Mouse (Mus musculus) layer of hippocampus, postnatal 25 days (tissue): ENCODE measurements around the gene Hoxa6. TPM values are rescaled to one million over a fixed set of nuclear protein-coding genes. Genes with fewer than 3 reads are reported as not detected.

Experiments used
- microRNA-seq, 2 experiments: library from miRNA; unstranded; fragments of <30 nt; microRNA quantifications; one replicate each; pipeline ENCODE4 v1.2.0; 2021
- total RNA-seq, 2 experiments: library from RNA; stranded (reverse); gene quantifications; 2 replicates each; pipeline ENCODE4 v1.2.3; 2021

The Hoxa6 gene
- total RNA-seq, 2 experiments from 2014 or later, result not detected

Small RNAs within 50 kb of the gene (microRNA-seq; reads per million reads assigned to microRNA genes)
- gene Mir196b, result 1.2 to 17.1 reads per million in 2 experiments

Other genes with a start within 250 kb of the Hoxa6 start
- 10 to 100 TPM; 13.1 to 13.6 TPM for gene Skap2, start 196.2 kb downstream of the Hoxa6 start, total RNA-seq
- gene Hoxa1, start 50.4 kb downstream of the Hoxa6 start, total RNA-seq, result not detected
- gene Hoxa2, start 43.9 kb downstream of the Hoxa6 start, total RNA-seq, result not detected
- gene 5730596B20Rik, start 31.2 kb downstream of the Hoxa6 start, total RNA-seq, result not detected
- gene Hoxa4, start 17.0 kb downstream of the Hoxa6 start, total RNA-seq, result not detected
- not detected for gene Hoxa5, start 4.1 kb downstream of the Hoxa6 start, total RNA-seq
- not detected for gene Hoxa3, start 4.6 kb upstream of the Hoxa6 start, total RNA-seq
- not detected for gene Gm28308, start 4.6 kb upstream of the Hoxa6 start, total RNA-seq
- gene Hoxa7, start 13.1 kb upstream of the Hoxa6 start, total RNA-seq, result not detected
- not detected for gene Hoxa9, start 22.4 kb upstream of the Hoxa6 start, total RNA-seq
- not detected for gene Hoxa10, start 32.1 kb upstream of the Hoxa6 start, total RNA-seq
- not detected for gene Hoxa11, start 37.1 kb upstream of the Hoxa6 start, total RNA-seq
- not detected for gene Hoxa13, start 52.2 kb upstream of the Hoxa6 start, total RNA-seq
- gene Evx1, start 104.8 kb upstream of the Hoxa6 start, total RNA-seq, result not detected